Mouse (Mus musculus): ENCODE data around the gene Sycp3. TPM values are rescaled to one million over a fixed set of nuclear protein-coding genes. Genes with fewer than 3 reads are reported as not detected.

The Sycp3 gene
- polyA plus RNA-seq (2015; fragmentation: Nextera tagmentation; extraction: Ambion mirVana) = 0.47 TPM in 1 of 2 replicates, not detected in the other

DNA sequence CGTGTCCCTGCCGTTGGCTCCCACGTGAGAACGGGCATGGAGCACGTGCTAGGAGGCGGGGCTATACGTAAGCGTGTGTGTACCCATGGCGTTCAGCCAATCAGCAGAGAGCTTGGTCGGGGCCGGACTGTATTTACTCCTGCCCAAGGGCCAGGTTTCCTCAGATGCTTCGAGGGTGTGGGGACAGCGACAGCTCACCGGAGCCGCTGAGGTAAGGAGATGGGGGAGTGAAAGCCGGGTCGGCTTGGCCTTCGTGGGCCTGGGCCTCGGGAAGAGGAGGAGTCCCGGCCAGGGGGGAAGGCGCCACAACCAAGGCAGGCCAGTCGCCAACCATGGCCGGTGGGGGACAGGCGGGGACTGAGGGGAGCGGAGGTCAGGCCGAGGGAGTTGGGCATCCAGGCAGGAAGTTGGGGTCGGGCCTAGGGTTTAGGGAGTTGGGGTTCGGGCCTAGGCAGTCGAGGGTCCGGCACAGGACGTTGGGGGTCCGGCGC, at the start of gene Sycp3:
TSS of gene Sycp3 (plus strand) at position 68 of the 491 bp plus-strand sequence.
- Histone ChIP-seq H3K36me3 (no peaks in the 10 kb centered on the region), H3K9me3 (replicated peaks) (no peaks in the 10 kb centered on the region), H3K4me3 (replicated peaks) (no peak within 1 kb of the TSS), H3K27me3 (no peaks in the 10 kb centered on the region), H3K9ac (no peak within 1 kb of the TSS), H3K4me1 (no peaks in the 10 kb centered on the region), H3K27ac (replicated peaks) (no peak within 1 kb of the TSS), H3K4me2 (replicated peaks) (no peak within 1 kb of the TSS)
- 82% methylated on average over 33 of the region's 33 CpGs for WGBS
- 0 out of 2 replicates have a peak, but pooled peaks have one; percentile 39 for ATAC-seq (ENCODE audit: insufficient number of reproducible peaks, low FRiP score, low TSS enrichment, low read depth)

DNA sequence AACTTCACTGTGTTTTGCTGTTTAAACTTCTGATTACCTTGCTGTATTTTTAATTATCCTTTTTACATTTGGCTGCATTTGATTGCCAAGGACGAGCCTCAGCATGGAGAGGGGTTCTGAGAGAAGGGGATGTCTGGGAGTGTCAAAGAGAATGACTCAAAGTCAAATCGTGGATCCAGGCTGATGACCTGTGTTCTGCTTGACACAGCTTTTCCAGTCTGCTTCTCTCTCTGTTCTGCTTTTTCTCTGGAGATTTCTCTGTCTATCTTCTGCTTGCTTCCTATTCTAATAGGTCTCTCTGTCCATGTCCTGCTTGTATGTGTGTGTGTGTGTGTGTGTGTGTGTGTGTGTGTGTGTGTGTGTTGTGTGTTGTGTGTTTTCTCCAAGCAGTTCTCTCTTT, 49.6 kb upstream of the Sycp3 start:
- 52% methylated on average over 2 of the region's 2 CpGs for whole genome bisulfite sequencing
- Histone ChIP-seq H3K4me2 (replicated peaks) (no peak overlapping the region), H3K27me3 (no peaks in the 10 kb centered on the region), H3K4me1 (no peaks in the 10 kb centered on the region), H3K36me3 (no peaks in the 10 kb centered on the region), H3K4me3 (replicated peaks) (no peak overlapping the region), H3K9ac (no peak overlapping the region), H3K9me3 (replicated peaks) (no peaks in the 10 kb centered on the region), H3K27ac (replicated peaks) (no peak overlapping the region)
- no peak for ATAC-seq (ENCODE audit: insufficient number of reproducible peaks, low FRiP score, low TSS enrichment, low read depth)

DNA sequence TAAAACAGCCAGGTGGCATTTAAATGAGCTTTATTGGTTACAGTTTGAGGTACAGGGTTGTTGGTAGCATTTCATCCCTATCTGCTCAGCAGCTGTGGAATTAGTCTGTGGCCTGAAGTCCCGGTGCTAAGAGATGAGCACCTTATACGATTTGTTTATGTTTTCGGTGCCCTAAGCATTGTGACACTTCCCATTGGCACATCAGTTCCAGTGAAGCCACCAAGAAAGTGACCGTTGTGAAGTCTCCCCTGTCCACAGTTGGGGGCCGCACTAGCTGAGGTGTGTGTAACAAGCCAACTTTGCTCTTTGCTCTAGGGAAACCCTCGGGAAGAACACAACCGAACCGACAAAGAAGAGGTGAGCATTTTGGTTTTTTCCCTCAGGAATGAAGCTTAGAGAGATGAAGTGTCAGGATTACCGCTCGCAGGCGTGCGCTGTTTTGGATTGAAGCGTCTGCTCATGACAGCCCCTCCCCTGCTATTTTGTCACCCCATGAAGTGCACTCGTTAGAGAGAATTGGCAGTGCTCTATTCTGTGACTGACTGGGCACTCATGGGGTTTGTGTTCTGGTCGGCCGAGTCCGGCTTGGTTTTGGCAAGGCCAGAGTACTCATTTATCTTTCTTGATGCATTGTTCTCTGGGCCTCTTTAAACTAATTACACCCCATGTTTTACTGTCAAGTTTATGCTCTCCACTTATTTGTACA, 46.9 kb upstream of the Sycp3 start:
- Histone ChIP-seq H3K4me3 (replicated peaks) (no peak overlapping the region), H3K27me3 (no peaks in the 10 kb centered on the region), H3K4me2 (replicated peaks) (no peak overlapping the region), H3K9ac (no peak overlapping the region), H3K4me1 (no peaks in the 10 kb centered on the region), H3K9me3 (replicated peaks) (no peaks in the 10 kb centered on the region), H3K36me3 (peaks cover 6% of the 10 kb centered on the region; the same call in 1 of the 2 replicates), H3K27ac (replicated peaks) (no peak overlapping the region)
- WGBS = 81% methylated on average over 17 of the region's 17 CpGs
- no peak for ATAC-seq (ENCODE audit: insufficient number of reproducible peaks, low FRiP score, low TSS enrichment, low read depth)

DNA sequence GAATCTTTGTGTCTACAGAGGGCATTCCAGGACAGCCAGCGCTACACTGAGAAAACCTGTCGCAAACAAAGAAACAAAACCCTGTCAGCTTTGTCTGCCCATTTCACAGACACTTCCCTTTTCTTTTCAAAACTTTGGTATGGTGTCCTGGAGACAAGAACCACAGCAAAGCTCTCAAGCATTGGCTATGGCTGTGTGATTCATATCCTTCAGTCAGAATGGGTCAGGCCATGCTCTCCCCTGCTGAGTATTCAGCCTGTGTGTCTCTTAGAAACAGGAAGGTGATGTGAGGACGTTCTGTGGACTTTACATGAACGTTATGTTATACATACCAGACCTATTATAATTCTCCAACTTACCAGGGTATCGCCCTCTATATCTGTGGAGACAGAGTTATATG, 41.7 kb upstream of the Sycp3 start:
- no peaks in the 10 kb centered on the region for H3K4me1 ChIP-seq
- H3K9me3 ChIP-seq (replicated peaks) = no peaks in the 10 kb centered on the region
- H3K4me3 ChIP-seq (replicated peaks) = no peak overlapping the region
- H3K36me3 ChIP-seq = peaks cover 22% of the 10 kb centered on the region
- H3K9ac ChIP-seq = no peak overlapping the region
- WGBS = 93% methylated on average over 5 of the region's 5 CpGs
- H3K27ac ChIP-seq (replicated peaks) = no peak overlapping the region
- H3K27me3 ChIP-seq = no peaks in the 10 kb centered on the region
- no peak for ATAC-seq (ENCODE audit: insufficient number of reproducible peaks, low FRiP score, low TSS enrichment, low read depth)
- H3K4me2 ChIP-seq (replicated peaks) = no peak overlapping the region

DNA sequence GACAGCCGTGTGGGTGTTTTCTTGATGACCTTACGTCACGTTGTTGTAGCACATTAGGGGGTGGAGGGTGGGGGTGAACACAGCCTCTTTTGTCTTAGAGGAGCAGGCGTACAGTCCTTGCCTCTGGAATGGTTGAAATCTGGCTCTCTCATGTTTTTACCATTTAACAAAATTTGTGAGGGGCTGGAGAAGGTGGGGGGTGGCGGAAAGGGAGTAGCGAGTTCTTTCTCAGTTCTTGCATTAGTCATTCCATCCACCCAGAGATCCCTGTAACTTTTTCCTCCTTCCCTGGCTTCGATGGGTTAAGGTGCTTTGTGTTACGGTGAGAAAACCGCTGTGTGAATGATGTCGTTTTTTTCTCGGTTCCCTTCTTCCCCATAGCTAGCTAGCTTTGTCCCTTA, 39.2 kb upstream of the Sycp3 start:
- Histone ChIP-seq H3K9me3 (replicated peaks) (no peaks in the 10 kb centered on the region), H3K4me1 (no peaks in the 10 kb centered on the region), H3K9ac (no peak overlapping the region), H3K4me2 (replicated peaks) (no peak overlapping the region), H3K4me3 (replicated peaks) (no peak overlapping the region), H3K27me3 (no peaks in the 10 kb centered on the region), H3K27ac (replicated peaks) (no peak overlapping the region), H3K36me3 (peaks cover 31% of the 10 kb centered on the region)
- WGBS = 72% methylated on average over 11 of the region's 11 CpGs
- ATAC-seq (ENCODE audit: insufficient number of reproducible peaks, low FRiP score, low TSS enrichment, low read depth) = no peak

DNA sequence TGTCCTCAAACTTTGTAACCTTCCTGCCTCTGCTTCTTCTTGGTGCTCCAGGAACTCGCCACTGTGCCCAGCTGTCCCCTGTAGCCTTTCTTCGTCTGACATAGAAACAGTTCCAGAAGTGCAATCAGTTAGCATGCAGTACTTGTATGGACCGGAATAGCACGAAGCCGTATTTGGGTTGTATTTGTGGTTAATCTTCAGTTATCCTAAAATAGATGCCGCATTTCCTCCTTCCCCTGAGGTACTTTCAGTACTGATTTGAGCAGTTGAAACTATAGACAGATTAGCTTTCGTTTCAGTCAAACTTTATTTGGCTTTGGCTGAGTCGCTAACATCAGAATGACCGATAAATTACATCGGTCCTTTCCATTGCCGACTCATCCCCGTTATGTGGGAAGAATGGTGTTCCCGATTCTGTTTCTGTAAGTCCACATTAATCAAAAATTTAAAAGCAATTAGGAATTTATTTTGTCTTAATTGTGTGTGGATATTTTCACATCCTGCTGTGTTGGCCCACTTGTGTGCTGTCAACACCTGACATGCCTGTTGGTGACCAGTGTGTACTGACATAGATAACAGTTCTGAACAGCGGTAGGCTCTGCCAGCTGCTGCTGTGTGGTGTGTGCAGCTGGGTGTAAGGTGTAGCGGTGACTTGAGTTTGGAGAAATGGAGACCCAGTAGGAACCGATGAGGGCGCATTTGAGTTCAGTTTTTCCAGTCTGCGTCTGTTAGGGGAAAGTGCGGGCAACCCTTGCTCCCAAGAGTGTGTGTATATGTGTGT, 38.5 kb upstream of the Sycp3 start:
- Histone ChIP-seq H3K27me3 (no peaks in the 10 kb centered on the region), H3K36me3 (peaks cover 24% of the 10 kb centered on the region), H3K4me2 (replicated peaks) (no peak overlapping the region), H3K9ac (no peak overlapping the region), H3K4me3 (replicated peaks) (no peak overlapping the region), H3K27ac (replicated peaks) (no peak overlapping the region), H3K9me3 (replicated peaks) (no peaks in the 10 kb centered on the region), H3K4me1 (no peaks in the 10 kb centered on the region)
- ATAC-seq (ENCODE audit: insufficient number of reproducible peaks, low FRiP score, low TSS enrichment, low read depth) = no peak
- WGBS = 91% methylated on average over 19 of the region's 19 CpGs

DNA sequence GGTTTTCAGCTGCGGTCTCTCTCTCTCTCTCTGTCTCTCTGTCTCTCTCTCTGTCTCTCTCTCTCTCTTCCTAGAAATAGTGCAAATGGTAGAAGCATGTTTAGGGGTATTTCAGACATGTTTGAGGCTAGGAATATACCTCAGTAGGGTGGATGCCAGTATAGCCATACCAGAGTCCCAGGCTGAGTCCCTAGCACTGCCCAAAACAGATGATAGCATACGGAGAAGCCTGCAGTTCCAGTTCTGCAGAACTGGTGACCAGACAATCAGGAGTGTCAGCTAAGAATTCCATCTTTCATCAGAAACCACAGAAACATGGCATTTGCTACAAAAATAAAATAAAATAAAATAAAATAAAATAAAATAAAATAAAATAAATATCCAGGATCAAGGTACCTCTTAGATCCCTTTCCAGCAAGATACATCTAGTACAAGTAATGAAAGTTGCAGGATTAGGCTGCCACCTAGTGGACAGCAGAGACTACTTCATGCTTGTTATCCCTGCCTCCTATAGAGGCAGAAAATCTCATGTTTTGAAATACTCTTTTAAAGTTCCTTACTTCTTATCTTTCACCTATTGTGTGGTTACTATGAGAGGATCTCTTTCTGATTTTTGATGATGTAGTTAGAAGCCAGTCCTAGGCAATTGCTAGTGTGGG, 33.1 kb upstream of the Sycp3 start:
- H3K36me3 ChIP-seq = peaks cover 27% of the 10 kb centered on the region
- H3K4me3 ChIP-seq (replicated peaks) = no peak overlapping the region
- no peaks in the 10 kb centered on the region for H3K4me1 ChIP-seq
- no peaks in the 10 kb centered on the region for H3K9me3 ChIP-seq (replicated peaks)
- no peaks in the 10 kb centered on the region for H3K27me3 ChIP-seq
- H3K4me2 ChIP-seq (replicated peaks) = no peak overlapping the region
- 91% methylated on average over 2 of the region's 2 CpGs for WGBS
- H3K9ac ChIP-seq = no peak overlapping the region
- ATAC-seq (ENCODE audit: insufficient number of reproducible peaks, low FRiP score, low TSS enrichment, low read depth) = no peak
- no peak overlapping the region for H3K27ac ChIP-seq (replicated peaks)

DNA sequence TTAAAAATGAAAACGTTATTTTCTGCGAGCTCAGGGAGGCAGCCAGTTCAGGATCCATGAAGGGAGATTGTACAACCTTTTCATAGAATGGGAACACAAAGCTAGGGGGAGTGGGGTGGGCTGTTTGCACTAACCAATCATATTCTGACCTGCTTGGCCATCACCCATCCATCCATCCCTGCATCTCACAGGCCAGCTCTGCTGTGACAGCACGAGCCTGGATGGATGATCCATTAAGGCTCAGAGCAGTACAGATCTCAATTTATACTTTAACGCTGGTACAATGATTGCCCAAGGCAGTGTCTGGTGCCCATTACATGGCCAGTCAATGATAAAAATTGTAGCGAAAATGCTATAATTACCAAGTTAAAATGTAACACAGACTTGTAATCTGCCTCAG, 32.5 kb upstream of the Sycp3 start:
- Histone ChIP-seq H3K4me3 (replicated peaks) (no peak overlapping the region), H3K36me3 (peaks cover 27% of the 10 kb centered on the region), H3K9me3 (replicated peaks) (no peaks in the 10 kb centered on the region), H3K27me3 (no peaks in the 10 kb centered on the region), H3K27ac (replicated peaks) (no peak overlapping the region), H3K4me1 (no peaks in the 10 kb centered on the region), H3K9ac (no peak overlapping the region), H3K4me2 (replicated peaks) (no peak overlapping the region)
- ATAC-seq (ENCODE audit: insufficient number of reproducible peaks, low FRiP score, low TSS enrichment, low read depth) = no peak
- WGBS = 52% methylated on average over 5 of the region's 5 CpGs

DNA sequence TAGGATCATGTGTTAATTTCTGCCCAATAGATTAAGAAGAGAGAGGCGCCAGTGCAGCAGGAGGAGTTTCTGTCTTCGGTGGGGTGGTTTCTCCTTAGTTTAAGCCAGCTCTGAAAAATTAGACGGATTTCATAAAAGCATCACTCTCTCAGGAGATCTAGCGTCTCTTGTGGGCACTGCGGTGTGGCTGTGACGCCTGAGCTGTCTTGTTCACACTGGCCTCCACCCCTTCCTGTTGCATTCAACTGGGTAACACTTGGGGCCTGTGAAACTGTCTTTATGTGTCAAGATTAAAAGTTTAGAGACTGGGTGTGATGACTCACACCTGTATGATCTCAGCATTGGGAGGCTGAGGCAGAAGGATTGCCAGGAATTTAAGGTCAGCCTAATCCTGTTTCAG, 31.4 kb upstream of the Sycp3 start:
- Histone ChIP-seq H3K27me3 (no peaks in the 10 kb centered on the region), H3K4me3 (replicated peaks) (no peak overlapping the region), H3K9me3 (replicated peaks) (no peaks in the 10 kb centered on the region), H3K9ac (no peak overlapping the region), H3K4me2 (replicated peaks) (no peak overlapping the region), H3K4me1 (no peaks in the 10 kb centered on the region), H3K36me3 (peaks cover 26% of the 10 kb centered on the region; the same call in 1 of the 2 replicates), H3K27ac (replicated peaks) (no peak overlapping the region)
- WGBS = 84% methylated on average over 6 of the region's 6 CpGs
- ATAC-seq (ENCODE audit: insufficient number of reproducible peaks, low FRiP score, low TSS enrichment, low read depth) = no peak

DNA sequence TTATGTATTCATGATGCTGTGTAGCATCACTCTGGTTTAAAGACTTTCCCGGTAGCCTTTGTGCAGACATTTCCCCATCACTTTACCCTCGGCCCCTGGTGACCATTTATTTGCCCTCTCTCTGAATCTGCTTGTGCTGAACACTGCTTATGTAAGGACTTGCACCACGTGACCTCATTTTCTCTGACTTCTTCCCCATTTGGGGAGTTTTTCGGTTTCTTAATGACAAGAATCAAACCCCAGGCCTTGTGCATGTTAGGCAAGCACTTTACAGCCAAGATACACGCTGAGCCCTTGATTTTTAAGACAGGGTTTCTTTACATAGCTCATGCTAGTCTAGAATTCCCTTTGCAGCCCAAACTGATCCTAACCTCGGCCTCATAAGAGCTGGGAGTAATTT, 18.1 kb upstream of the Sycp3 start:
- H3K36me3 ChIP-seq = peaks cover 37% of the 10 kb centered on the region
- no peak overlapping the region for H3K27ac ChIP-seq (replicated peaks)
- no peak overlapping the region for H3K4me2 ChIP-seq (replicated peaks)
- no peaks in the 10 kb centered on the region for H3K9me3 ChIP-seq (replicated peaks)
- no peaks in the 10 kb centered on the region for H3K27me3 ChIP-seq
- no peak for ATAC-seq (ENCODE audit: insufficient number of reproducible peaks, low FRiP score, low TSS enrichment, low read depth)
- 83% methylated on average over 6 of the region's 6 CpGs for WGBS
- no peaks in the 10 kb centered on the region for H3K4me1 ChIP-seq
- no peak overlapping the region for H3K9ac ChIP-seq
- H3K4me3 ChIP-seq (replicated peaks) = no peak overlapping the region

DNA sequence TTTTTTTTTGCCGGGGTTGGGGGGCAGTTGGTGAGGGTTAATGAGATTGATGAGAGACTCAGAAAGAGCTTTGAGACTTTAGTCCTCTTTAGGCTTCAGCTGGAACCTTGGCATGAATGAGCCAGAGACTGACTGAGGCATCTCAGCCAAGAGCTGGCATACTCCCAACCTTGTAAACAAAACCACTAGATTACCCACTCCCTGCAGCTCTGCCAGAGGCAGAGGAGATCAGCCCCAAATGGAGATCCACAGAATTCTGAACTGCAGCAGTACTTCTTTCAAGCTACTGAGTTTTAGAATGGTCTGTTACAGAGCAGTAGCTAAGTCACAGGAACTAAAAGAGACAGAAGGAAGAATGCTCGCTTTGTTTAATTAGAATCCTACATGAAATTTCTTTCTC, 8.1 kb upstream of the Sycp3 start:
- no peak for ATAC-seq (ENCODE audit: insufficient number of reproducible peaks, low FRiP score, low TSS enrichment, low read depth)
- H3K4me2 ChIP-seq (replicated peaks) = no peak overlapping the region
- no peaks in the 10 kb centered on the region for H3K27me3 ChIP-seq
- WGBS = 75% methylated on average over 2 of the region's 2 CpGs
- no peaks in the 10 kb centered on the region for H3K36me3 ChIP-seq
- no peaks in the 10 kb centered on the region for H3K4me1 ChIP-seq
- H3K9me3 ChIP-seq (replicated peaks) = no peaks in the 10 kb centered on the region
- no peak overlapping the region for H3K27ac ChIP-seq (replicated peaks)
- H3K4me3 ChIP-seq (replicated peaks) = no peak overlapping the region
- no peak overlapping the region for H3K9ac ChIP-seq
